Mouse (Mus musculus) heart, postnatal 0 days (tissue): ENCODE results near the gene Ube2t.

Experiments
- CTCF ChIP-seq: IDR thresholded peaks from 2 replicates; pipeline ENCODE4 v1.5.1; 2016; ENCODE audit warnings: antibody characterized with exemption, control low read depth, low read depth
- EP300 ChIP-seq: IDR thresholded peaks from 2 replicates; pipeline ENCODE4 v1.6.1; 2016; ENCODE audit warnings: antibody characterized with exemption, low read depth

GRCm38 (mm10) chr1:134962053-134962803 is at the start of gene Ube2t:
- TF ChIP-seq CTCF (no peak), EP300 (no peak)
